Mouse (Mus musculus): ENCODE data around the gene Cacnb1.

DNA sequence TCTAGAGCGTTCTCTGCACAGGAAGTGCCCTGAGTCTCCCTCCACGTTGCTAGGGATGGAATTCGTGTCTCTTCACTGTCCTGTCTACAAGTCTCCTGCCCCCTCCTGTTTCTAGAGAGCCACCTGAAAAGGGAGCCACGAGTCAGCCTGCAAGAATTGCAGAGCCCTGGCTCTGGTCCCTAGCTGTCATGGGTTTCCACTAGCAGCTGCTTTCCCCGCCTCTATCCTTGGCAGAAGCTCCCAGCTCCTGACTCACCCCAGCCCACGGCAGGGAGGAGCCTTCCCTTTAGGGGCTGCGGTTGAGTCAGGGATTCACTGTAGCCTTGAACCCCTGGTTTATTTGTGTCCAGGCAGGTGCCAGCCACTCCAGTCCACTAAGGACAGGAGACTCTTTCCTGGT, 51.6 kb downstream of the Cacnb1 start:
- TF ChIP-seq POLR2A (IDR thresholded peaks at IDR 0.05; ENCODE audit: control insufficient read depth, low read depth, low read length) (no peak), CTCF (IDR thresholded peaks at IDR 0.05; ENCODE audit: control insufficient read depth, insufficient read depth, insufficient replicate concordance, low read depth, low read length) (no peak)

All from testis, adult 2 months (tissue).